Mouse (Mus musculus): ENCODE measurements around the gene Adamts9.

Adamts9 gene

DNA sequence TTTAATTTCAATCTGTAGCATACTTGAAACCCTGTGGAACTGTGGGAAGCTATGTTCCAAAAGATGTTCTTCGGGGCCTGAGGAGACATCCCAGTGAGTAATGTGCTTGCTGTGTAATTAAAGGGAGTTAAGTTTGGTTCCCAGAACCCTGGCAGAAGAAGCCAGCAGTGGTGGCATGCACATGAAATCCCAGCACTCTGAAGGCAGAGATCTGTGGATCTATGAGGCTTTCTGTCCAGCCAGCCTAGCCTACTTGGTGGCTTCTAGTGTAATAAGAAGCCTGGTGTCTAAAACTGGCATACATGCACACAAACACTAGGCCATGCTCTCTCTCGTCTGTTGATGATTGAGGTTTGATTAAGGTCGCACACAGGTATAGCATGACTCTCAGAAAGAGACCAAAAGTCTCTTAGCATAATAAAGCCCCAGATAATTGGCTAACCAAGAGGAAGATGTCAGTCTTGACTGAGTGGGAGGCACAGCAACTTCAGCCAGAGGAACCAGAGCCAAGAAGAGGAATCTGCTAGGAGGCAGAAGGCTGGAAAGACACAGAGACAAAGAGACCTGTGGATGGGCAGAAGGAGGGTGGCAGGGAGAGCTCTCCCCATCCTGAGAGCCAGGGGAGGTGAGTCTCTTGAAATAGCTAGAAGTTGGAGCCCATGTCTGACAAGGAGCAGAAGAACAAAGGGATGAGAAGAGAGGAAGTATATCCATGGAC lies 138.9 kb downstream of the Adamts9 start:
- no peak for DNase-seq (ENCODE audit: low spot score)

DNA sequence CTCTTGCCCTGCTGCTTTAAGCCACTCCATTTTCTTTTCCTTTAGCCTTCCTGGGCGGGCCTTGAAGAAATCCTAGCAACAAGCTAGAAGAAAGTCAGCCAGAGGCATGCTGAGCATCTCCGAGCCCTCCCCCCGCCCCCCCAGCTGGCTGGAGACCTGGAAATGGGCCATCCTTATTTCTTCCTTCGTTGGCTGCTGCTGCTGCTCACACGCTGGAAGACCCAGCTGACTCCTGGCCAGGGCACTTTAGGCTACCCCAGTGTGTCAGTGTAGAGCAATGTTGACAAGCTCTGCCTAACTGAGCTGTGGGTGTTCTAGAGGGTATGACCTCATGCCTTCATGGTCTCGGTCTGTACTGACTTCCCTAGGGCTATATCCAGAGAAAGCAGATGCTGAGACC lies 140.1 kb downstream of the Adamts9 start:
- no peak for DNase-seq (ENCODE audit: low spot score)

DNA sequence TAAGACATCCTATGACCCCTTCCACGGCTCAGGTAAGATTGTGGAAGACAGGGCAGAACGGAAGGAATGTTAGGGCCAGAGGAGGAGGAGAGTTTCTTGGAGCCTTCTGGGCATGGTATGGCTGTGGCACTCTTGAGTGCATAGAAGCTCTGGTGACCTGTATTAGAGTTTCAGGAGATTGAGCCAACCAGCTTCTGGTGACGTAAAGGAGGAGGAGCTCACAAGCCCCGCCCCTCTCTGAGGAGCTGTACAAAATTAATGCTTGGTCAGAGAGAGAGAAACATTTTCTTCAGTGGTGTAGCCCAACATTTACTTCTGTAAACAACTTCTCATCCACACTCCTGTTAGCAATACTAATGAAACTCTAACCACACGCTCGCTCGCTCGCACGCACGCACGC lies 140.9 kb downstream of the Adamts9 start:
- DNase-seq (ENCODE audit: low spot score) = no peak

DNA sequence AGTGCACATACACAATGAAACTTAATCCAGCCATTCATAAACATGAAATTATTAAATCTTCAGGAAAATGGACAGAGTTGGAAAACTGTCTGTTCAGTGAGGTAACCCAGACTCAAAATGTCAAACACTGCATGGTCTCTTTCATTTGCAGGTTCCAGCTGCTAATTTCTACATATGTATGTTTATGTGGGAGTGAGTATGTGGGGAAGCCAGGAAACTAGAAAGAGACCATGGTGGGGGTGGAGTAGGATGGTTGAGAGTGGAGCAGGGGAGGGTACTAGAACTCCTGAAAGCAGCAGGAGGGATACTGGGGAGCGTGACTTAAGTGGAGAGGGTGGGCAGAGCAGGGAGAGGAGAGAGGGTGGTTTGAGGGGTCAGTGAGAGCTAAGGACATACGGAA lies 141.8 kb downstream of the Adamts9 start:
- no peak for DNase-seq (ENCODE audit: low spot score)

DNA sequence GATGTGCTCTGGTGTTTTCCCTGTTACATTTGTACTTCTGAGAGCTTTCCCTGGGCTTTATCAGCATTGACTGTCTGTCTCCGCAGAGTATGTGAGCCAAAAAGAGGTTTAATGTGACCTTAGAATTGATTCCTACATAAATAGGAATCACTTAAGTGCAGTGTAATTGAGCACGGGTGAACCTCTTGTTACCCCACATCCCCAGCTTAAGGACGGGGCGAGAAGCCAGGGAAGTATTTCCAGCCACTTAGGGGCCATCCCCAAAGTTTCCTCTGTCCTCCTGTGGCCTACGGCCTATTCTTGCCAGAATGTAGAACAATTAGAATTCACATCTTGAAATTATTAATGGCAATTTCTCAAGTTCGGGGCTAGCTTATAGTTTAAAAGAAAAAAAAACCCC lies 149.5 kb downstream of the Adamts9 start:
- no peak for DNase-seq (ENCODE audit: low spot score)

DNA sequence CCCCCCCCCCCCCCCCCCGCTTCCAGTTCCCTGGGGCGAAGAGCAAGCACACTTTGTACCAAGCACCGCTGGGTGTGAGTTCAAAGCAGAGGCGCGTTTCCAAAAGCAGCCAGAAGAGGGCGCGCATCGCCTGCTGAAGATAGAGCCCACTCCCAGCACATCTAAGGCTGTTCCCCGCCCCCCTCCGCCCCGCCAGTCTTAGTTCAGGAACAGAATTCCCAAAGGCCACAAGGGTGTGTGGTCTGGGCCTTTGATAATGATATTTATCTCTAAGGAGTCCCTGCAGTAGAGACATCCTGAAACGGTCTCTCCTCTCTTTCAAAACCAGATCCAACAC lies 155.9 kb downstream of the Adamts9 start:
- peak; percentile 89 for DNase-seq (ENCODE audit: low spot score)

DNA sequence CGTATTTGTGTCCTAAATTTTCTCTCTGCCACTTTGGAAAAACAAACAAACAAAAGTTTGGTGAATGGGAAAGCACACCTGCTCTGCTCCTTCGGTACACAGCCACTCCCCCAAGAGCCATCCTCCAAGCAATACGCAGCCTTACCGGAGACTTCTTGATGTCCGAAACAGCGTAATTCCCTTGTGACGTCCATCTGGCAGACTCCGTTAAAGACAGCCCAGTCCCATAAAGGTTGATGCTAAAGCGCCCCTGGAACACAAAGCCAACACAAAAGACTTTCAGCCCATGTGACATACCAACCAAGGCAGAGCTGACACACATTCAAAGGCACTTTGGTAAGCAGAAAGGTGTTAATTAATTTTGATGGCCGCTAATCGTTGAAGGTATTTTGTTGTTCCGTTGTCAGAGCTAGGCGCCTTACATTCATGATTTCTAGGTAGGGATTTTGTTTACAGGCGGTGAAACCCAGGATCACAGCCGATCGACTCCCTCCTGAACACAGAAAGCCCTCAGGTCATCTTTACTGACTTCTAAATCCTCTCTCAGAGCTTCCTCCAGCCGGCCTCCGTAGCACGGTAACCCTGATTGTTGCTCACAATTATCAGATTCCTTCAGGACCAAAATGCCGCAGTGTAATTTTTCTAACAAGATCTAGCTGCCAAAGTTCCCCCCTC lies 156.5 kb downstream of the Adamts9 start:
- DNase-seq (ENCODE audit: low spot score) = no peak

DNA sequence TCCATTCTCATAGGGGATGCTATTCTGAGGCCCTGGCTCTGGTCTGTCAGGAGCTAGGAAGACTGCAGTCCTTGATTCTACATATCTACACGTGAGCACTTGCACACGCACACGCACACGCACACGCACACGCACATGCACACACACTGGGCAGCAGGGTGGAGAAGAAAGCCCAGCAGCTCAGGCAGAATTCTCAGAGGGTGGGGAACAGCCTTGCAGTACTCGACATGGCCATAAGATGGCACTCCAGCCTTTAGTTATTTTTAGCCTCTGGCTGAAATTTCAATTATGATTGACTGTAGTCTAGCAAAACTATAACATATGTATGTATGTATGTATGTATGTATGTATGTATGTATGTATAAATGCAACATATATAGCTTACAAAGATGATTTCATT lies 158.5 kb downstream of the Adamts9 start:
- DNase-seq (ENCODE audit: low spot score) = peak; percentile 52

DNA sequence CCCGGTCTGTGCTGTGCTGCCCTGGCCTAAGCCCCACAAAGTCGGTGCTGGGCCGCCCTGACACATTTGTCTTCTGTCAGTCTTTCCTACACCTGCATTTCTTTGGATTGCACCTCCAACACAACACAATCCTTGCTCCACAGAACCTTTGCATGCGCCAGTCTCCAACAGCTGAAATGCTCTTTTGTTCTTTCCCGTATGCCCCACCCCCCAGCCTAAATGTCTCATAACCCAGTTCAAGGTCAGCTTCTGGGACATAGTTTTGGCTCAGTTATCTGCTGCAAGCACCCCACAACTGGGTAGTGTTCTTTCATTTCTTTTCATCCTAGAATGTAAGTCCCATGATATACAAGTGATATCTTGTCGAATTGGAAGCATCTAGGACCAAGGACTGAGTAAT lies 161.8 kb downstream of the Adamts9 start:
- DNase-seq (ENCODE audit: low spot score) = no peak

DNA sequence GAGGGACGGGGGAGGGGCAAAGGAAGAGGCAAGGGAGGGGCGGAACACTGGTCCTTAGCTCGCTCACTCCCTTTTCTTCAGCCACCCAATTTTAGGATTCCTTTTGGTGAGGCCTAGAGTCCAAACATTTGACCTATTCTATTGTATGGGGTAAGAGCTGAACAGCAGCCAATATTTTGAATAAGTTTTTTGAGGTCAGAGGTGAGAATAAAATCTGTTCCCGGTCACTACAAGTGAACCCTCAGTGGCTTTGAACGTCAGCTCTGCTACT lies 163.4 kb downstream of the Adamts9 start:
- DNase-seq (ENCODE audit: low spot score) = no peak

DNA sequence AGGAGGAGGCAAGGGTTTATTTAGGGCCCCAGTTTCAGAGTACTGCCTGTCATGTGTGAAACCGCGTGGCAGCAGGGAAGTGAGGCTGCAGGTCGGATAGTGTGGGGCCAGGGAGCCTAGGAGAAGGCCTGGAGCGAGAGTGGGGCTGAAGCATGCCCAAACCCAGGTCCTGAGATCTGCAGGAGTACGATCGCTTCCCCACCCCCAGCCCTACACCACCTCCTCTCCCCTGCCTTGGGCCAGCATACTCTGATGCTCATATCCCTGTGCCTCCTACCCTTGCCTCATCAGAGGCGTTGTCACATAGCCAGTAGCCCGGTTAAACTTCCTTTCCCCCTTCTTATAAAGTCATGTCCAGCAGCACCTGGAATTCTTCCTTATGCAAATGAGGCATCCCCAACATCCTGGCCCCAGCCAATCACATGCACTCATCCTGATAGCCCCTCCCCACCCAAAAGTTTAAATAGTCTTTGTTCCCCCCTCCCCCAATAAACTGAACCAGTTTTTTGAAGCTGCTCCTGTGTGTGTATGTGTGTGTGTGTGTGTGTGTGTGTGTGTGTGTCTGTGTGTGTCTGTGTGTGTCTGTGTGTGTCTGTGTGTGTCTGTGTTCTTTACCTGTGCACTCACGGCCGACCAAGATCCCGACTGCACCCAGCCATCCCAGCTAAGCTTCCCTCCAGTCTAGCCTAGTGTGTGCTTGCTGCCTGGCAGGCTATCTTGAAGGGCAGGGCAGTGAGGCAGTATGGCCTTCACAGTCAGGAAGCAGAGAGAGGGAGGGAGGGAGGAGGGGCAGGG lies 164.0 kb downstream of the Adamts9 start:
- DNase-seq (ENCODE audit: low spot score) = no peak

DNA sequence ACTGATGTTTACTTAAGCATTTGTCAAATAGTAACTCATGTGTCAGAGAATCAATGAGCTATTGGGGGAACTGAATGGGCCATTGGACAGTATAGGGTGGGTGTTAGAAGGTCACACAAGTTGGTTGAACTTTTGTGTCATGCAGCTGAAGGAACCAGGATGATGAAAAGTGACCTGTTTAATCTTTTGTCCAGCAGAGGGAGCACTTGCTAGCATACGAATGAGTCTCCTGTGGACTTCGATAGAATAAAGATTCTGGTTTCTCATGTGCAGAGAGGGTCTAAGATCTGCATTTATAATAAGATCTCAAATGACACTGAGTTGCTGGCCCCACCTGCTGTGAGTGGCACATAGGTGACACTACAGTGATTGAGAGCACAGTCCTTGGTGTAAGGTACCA lies 166.9 kb downstream of the Adamts9 start:
- no peak for DNase-seq (ENCODE audit: low spot score)

DNA sequence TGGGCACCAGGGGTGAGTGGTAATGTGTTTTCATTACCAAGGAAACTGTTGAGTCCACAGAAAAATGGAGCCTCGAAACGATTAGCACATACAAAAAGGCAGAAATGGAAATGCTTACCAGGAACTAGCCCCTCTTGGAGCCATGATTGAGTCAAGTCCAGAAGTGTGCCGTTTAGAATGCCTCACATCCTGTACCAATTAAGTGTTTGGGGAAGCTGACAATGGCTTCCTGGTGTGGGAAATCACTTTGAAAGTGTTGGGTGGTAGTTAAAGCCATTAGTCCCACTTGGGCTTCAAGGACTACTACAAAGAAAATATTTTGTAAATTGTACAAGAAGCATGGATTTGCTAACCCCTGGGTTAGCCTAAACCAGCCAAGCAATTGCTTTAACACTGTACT lies 180.9 kb downstream of the Adamts9 start:
- no peak for DNase-seq (ENCODE audit: low spot score)

DNA sequence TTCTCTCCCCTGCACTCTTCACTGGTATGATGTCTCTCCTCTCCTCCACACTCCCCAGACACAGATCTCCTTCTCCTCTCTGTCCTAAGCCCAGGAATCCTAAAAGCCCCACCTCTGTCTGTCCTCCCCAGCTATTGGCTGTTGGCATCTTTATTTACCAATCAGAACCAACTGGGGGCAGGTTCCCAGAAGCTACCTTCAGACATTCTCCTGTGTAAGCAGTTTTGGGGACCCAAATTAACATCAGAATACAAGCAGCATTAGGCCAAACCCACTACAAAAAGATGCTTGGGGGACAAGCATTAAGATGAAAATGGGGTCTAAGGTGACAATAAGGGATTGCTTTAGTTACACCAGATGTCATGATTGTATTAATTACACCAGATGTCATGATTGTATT lies 183.7 kb downstream of the Adamts9 start:
- DNase-seq (ENCODE audit: low spot score) = no peak

DNA sequence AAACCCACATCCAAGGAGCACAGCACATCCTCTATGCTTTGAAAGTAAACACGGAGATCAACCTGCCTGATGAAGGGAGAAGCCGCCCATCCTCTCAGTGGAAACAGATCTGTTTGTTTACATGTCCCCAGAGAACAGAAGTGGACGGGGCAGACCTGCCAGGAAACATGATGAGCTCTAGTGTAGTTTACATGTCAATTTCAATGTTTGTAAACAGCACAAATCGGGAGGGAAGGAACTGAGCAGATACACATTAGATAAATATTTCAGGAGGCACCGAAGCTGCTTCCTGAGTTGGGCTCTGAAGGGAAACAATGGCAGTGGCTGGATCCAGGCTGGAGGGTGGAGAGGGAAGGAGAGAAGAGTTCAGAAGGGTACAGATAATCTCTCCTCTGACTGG lies 187.5 kb downstream of the Adamts9 start:
- no peak for DNase-seq (ENCODE audit: low spot score)

DNA sequence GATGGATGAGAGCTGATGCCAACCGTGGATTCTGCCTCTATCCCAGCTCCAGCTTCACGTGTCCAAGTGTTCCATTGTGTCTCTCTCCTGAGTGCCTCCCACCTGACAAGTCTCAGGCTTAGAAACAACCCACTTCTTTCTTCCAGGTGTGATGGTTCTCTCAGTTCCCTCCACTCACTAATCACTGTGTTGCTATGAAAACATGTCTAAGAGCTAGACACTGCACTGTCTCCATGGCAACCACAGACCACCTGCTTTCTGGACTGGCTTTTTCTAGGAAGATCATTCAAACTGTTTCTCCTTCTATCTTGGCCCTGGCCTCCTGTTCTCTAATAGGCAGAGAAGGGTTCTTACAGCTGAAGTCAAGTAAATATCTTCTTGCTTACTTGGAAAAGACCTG lies 190.6 kb downstream of the Adamts9 start:
- no peak for DNase-seq (ENCODE audit: low spot score)

DNA sequence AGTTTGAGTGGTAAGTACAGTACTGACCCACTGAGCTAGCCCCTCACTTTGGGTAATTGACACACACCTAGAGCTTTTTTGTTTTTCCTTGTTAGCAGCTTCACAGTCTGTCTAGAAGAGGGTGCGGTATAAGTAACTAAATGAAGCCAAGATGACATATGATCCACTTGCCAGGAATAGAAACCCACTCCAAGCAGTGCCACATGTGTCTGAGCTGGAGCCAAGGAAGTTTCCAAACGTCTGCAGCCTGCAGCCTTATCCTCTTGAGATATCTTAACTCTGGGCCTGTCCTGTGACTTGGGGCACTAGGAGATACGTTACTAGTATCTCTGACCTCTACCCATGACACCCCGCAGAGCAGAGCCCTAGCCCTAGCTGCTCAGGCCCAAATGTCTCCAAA lies 193.9 kb downstream of the Adamts9 start:
- DNase-seq (ENCODE audit: low spot score) = no peak

DNA sequence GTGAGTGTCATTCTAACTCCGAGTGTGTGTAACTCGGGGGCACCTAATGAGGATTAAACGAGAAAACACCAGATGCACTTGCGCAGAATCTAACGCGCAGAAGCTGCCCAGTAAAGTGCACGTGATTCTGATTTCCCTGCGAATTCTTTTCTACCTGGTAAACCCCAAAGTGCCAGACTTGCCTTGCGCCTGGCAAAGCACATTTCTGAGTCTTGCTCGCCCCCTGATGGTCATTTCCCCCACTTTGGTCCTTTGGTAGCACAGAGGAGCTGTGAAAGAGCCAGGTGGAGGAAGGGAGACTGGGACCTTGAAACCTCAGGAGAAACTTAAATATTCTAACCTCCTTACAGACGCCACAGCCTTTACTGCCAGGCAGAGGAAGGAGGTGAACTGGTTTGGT lies 199.7 kb downstream of the Adamts9 start:
- peak; percentile 74 for DNase-seq (ENCODE audit: low spot score)

DNA sequence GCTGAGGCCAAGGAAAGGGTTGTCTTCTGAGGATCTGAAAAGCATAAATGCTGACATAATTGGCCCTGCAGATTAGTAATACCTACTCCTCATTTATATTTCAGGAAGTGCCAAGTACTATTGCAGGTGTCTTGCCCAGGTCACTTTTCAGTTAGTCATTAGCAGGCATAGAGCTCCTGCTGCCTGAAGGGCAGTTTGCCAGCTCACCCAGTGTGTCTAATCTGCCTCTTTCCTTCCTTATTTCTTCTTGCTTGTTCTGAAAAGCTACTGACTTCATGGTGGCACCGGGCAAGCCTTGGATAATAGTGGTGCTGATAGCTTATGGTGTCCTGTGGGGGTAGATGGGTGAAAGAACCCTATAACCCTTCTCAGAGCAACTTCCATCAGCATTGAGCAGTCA lies 206.2 kb downstream of the Adamts9 start:
- DNase-seq (ENCODE audit: low spot score) = no peak

DNA sequence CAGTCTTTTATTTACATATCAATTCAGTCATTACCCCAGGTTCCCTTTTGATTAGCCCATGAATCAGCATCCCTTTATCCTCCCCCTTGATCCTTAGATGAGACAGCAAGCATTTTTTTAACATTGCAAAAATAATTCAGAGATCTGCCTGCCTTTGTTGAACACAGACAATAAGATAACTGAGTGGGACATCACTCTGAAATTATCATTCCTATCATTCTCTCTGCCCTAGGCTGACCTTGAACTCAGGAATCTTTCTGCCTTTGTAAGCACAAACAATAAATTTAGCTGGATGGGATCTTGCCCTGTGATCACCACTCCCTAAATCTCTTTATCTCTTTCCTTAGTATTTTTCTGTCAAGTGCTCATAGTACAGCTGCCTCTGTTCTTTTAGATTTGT lies 209.6 kb downstream of the Adamts9 start:
- no peak for DNase-seq (ENCODE audit: low spot score)

DNA sequence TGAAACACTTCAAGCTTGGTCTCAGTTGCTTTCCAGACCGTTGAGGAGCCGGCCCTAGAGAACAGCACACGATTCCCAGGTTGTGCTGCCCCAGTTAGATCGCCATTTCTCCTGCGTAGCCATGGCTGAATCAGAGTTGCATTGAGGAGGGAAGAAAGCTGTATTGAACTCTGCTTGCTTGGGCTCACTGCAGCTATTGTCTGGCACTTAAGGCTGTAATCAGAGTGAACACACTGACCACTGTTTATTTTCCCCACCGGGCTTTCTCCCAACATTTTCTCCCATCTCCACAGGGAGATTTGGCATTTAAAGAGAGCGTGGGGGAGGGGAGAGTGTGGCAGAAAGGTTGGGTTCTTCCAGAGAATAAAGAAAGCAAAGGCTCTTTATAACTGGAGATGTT lies 214.8 kb downstream of the Adamts9 start:
- no peak for DNase-seq (ENCODE audit: low spot score)

DNA sequence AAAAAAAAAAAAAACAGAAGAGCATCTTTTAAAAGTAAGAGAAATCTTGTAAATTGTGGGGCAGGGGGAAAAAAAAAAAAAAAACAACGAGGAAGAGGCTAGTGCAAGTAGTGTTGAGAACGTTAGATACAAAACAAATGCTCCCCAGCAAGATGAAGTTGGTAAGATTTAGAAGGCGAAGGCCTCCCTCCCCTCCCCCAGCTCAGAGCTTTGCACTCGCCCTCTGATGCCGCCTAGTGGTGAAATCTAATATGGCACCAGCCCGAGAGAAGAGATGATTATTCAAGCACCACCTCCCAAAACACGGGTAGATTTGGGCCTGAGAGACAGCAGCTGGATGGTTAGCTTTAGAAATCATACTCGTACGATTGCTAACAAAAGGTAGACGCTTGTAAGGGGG lies 215.2 kb downstream of the Adamts9 start:
- peak; percentile 91 for DNase-seq (ENCODE audit: low spot score)

DNA sequence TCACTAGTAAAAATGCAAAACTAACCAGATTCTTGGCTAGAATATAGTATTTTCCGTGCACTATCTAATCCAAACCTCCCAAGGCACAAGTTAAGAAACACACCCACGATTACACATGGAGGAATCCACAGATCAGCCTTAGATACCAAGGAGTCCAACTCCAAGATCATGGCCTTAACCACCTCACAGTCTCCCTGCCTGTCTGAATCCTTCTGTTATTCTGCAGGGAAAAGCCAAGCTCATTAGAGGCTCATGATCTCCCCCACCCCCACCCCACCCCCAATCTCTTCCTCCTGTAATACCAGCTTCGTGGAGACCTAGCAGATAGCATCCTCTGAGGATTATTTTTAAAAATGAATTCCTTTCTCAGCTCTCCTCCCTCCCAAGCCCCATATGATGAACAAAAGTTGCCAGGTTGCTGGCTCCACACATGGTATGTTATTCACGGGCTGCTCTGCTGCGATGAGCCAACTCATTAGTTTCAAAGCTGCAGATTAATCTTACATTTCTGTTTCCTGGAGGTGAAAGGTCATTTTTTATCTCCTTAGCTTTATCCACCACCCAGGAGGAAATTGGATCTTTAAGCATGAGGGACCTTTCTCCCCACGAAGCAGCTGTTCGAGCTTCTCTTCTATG lies 215.8 kb downstream of the Adamts9 start:
- no peak for DNase-seq (ENCODE audit: low spot score)
